Mouse (Mus musculus) mouse trophoblast stem cell (cell line): ENCODE results near the gene Lama2.

Experiments used
- in situ Hi-C, 2 experiments: fragments of 300-500 bp; cut with MseI, MboI; formaldehyde crosslinking; loops; 2 replicates in 1 of 2; 3 replicates in 1 of 2; pipeline ENCODE4 v1.15.1; 2025

Lama2 gene

GRCm38 (mm10) chr10:27188630-27189365 is 430.8 kb downstream of the Lama2 start:
- in situ Hi-C loops = no loop called here

DNA sequence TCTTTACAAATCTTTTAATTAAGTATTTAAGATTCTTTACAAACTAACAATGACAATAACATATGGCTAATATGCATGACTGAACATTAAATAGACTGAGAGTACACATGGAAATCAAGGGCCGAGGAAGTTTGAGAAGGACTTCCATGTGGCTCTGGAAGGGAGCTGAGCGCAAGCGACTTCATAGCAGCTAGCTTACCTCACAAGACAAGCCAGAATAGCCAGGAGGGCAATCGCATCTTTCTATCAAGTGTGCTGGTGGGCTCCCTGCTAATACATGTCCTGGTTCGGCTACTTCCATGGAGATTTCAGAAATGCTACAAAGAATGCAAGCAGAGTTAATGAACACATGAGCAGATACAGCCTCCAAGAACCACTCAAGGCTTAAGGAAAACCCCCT is 435.4 kb downstream of the Lama2 start:
- in situ Hi-C loops = no loop called here

- in situ Hi-C loops = no loop called here
Measured at GRCm38 (mm10) chr10:27174271-27174670, 445.3 kb downstream of the Lama2 start.

- in situ Hi-C loops = no loop called here
Measured at GRCm38 (mm10) chr10:27164738-27165137, 454.8 kb downstream of the Lama2 start.

DNA sequence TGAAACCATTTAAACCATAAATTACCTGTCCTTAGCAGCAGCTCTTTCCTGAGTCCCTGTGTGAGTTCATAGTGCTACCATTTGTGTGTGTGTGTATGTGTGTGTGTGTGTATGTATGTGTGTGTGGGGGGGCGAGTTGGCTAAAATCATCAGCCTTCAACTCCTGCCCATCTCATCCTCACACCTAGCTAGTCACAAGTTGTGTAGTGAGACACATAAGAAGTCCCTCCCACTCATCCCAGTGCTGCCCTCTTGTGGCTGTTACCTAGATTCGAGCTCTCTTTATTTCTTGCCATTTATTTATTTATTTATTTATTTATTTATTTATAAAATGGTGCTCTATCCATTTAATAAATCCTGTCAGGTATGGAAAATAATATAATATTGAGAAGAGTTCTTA is 457.2 kb downstream of the Lama2 start:
- in situ Hi-C loops = no loop called here

DNA sequence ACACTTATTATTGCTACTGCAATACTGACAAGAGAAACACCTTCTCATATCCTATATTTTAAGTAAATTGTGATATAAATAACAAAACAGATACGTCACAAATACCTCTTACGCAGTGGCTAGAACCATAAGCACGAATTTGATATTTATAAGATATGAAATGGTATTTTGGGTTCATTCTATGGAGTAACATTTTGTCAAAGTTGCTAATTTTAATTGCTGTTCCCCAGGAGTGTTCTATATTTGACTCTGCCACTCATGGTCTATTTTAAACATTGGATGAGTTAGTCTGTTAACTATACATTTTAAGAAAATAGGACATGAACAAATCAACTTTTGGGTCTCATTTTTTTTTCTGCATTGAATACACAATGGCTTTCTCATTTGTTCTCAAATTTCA is 469.3 kb downstream of the Lama2 start:
- in situ Hi-C loops = no loop called here

DNA sequence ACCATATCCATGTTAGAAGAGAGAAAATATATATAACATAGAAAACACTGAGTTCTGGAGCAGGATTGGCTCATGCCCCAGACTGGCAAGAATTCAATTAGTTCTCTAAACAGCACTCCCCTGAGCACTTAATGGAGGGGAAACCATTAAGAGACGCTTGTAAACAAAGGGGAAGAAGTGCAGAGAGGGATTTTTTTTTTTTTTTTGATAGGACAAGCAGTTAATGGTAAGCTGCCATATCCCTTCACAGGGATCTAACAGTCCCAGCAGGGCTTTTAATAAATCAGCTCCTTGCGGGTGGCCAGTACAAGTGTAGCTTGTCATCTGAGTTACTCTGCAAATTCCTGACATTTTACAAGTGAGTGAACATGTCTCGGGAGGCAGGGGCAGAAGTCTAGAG is 479.1 kb downstream of the Lama2 start:
- in situ Hi-C loops = no loop called here

DNA sequence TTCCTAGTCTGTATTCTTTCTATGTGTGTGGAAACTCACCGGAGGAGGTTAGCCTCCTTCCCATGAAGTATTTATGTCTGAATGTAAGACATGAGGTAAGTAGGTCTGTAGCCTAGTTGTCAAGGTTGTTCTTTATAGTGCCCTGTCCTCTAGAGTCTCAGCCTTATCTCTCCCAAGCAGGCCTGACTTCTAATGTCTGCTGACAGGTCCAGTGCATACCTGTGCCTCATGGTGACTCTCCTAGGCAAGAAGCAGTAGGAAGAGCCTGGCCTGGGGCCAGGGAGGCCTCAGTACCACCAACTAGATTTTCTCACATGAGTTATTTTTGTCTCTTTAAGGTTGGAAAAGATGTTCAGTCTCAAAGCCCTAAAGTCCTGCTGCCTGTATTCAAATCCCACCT is 483.8 kb downstream of the Lama2 start:
- in situ Hi-C loops = loop anchor here in 1 of 2 experiments (10.0 kb wide), 1 partner anchor 629 kb away; no protein-coding TSS in a partner anchor

DNA sequence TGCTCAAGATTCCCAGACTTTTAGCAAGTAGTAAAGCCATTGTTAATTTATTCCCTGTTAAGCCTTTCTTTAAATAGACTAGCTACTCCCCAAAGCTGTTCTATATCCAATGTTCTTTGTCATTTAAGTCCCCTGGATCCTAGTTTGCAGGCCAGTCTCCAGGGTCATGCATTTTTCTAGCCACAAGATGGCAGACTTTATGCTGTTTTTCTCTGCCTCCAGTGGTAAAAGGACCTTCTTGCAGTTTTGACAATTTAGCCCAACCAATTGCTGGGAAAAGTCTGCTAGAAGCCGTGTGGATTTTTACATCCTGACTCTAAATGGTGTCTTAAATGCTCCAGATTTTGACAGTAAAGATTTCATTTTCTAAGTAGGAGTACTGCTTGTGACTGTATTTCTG is 486.4 kb downstream of the Lama2 start:
- in situ Hi-C loops = loop anchor here in 1 of 2 experiments (10.0 kb wide), 1 partner anchor 632 kb away; no protein-coding TSS in a partner anchor

- in situ Hi-C loops = no loop called here
Measured at GRCm38 (mm10) chr10:27127454-27127853, 492.1 kb downstream of the Lama2 start.

DNA sequence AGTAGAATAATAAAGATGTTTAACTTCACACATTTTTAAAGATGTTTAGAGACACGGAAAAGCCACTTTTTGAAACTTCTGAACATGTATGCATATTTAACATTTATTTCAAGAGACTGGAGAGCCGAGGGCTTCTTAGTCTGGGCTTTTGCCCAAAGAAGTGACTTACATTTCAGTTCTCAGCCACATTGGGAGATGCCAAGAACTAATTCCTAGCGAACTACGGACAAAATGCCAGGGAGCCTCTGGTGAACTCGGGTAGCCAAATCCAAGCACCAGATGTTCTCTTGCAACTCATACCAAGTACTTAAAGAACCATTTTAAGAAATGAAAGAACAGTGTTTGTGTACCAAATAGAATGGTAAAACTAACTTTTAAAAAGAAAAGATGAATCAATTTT is 495.8 kb downstream of the Lama2 start:
- in situ Hi-C loops = no loop called here

- in situ Hi-C loops = no loop called here
Measured at GRCm38 (mm10) chr10:27117815-27118214, 501.7 kb downstream of the Lama2 start.

GRCm38 (mm10) chr10:27116938-27117647 is 502.5 kb downstream of the Lama2 start:
- in situ Hi-C loops = no loop called here

- in situ Hi-C loops = no loop called here
Measured at GRCm38 (mm10) chr10:27114131-27114530, 505.4 kb downstream of the Lama2 start.

DNA sequence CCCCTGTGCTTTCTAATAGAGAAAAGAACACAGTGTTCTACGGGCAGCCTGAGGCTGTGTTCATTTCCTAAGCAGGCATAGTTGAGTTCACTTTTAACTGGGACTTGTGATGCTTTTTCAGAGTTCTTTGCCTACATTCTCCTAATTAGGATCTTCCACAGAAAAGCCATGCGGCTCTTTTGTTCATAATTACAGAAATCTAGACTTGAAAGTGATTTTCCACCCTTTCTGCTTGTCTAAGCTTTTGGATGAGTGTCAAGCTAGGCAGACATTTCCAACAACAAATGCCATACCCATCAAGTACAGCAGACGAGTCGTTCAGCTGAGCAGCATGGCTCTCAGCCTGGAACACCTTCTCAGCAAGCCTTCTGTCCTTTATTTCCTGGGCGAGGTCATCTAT is 515.7 kb downstream of the Lama2 start:
- in situ Hi-C loops = no loop called here

- in situ Hi-C loops = no loop called here
Measured at GRCm38 (mm10) chr10:27101800-27102353, 517.7 kb downstream of the Lama2 start.

GRCm38 (mm10) chr10:27077113-27077512 is 542.4 kb downstream of the Lama2 start:
- in situ Hi-C loops = no loop called here

DNA sequence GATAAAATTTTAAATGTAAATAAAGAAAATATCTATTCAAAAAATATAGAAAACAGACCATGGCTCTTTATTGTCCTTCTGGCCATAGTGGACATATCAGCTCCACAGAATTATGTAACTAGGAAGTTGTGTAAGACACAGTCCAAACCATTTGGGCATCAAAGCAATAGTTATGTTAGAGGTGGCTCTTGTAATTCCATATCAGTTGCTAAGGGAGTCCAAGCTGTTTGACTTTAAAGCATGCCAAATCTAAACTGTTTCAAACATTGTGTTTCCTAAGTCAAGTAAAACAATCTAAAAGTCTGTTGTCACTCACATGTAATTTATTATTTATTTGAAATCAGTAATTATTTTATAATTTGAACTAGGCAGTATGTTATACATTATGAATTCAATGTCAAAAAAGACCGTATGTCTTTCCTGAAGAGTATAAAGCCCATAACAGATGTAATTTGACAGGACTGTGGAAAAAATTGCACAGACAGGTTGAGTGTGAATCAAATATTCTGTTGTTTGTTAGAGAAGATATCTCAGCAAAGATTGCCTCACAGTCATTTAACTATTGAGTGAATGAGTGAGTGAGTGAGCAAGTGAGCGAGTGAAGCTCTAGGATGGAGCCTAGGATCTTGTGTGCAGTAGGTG is 550.6 kb downstream of the Lama2 start:
- in situ Hi-C loops = no loop called here

GRCm38 (mm10) chr10:27063671-27064070 is 555.9 kb downstream of the Lama2 start:
- in situ Hi-C loops = no loop called here

DNA sequence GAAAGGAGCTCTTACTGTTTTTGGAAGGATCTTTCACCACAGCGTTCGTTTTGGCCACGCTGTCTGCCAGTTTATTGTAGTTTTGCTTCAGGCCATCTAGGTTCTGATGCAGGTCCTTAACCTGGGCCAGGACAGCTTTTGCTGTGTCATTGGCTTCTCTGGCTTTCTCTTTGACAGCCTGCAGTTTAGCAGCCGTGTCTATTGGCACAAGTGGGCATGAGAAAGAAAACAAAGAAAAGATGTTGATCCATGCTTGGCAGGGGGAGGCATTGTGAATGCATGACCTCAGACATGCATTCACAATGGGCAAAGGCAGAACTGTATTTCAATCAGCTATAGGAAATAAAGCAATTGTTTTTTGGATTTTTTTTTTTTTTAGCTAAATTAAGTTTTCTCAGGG is 565.1 kb downstream of the Lama2 start:
- in situ Hi-C loops = no loop called here

DNA sequence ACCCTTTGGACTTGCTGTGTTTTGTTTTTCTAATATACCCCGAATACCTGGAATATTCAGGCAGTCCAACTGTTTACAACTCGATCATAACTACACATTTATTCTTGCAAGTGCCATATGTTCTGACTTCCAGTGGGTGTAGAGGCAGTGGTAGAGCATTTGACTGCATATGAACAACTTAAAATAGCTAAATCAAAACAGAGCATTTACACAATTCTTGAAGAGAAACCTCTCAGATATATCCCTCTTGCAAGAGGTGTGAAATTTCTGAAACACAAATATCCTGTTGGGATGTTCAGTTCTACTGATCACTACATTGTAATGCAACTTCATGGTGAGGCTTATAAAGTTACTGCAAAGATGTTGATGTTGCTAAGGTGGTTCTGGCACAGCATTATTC is 572.4 kb downstream of the Lama2 start:
- in situ Hi-C loops = no loop called here

- in situ Hi-C loops = no loop called here
Measured at GRCm38 (mm10) chr10:27041812-27042211, 577.7 kb downstream of the Lama2 start.
